In the genomic region with DNA sequence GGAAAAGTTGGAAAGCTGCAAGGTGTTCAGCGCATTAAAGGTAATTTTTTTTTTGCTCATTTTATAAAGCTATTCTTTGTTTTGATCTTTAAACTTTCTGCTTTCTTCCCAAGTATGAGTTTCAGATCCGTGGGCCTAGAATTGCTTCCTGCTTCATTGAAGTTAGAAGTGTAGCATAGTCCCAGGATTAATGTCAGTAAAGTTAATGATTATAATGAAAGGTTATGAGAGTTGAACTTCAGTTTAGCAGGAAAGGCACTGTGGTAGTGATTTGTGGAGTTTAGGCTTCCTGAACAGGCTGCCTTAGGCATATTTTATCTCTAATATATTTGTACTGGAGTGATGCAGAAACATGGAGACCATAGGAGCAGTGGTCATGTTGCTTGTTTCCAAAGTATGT, we compare ENCODE assay signal across 20 mouse cellular contexts.
"Had no signal": no experiment of that assay in that cellular context is flagged by ENCODE, and none has a peak within 500 bp of the region (broad histone marks: within the 10 kb centered on the region; RNA-seq: fewer than 3 reads in every experiment).

No protein-coding gene starts in this region.

- H3K9ac ChIP-seq: forebrain, embryonic 15.5 days; forebrain, postnatal 0 days; heart, embryonic 13.5 days; heart, embryonic 15.5 days; hindbrain, embryonic 13.5 days; hindbrain, embryonic 15.5 days; limb, embryonic 12.5 days; liver, embryonic 13.5 days; liver, embryonic 15.5 days had no signal

- H3K4me1 ChIP-seq: forebrain, embryonic 15.5 days; heart, embryonic 15.5 days; hindbrain, embryonic 13.5 days; hindbrain, embryonic 15.5 days; liver, embryonic 13.5 days; liver, embryonic 15.5 days had no signal

- ATAC-seq: forebrain, embryonic 15.5 days; forebrain, postnatal 0 days; hindbrain, postnatal 0 days had no signal

- H3K9me3 ChIP-seq: forebrain, embryonic 15.5 days; heart, embryonic 13.5 days; heart, embryonic 15.5 days; hindbrain, embryonic 13.5 days; hindbrain, embryonic 15.5 days; limb, embryonic 10.5 days; limb, embryonic 12.5 days; liver, embryonic 13.5 days; liver, embryonic 15.5 days had no signal

- H3K4me2 ChIP-seq: forebrain, embryonic 15.5 days; heart, embryonic 11.5 days; heart, embryonic 13.5 days; heart, embryonic 15.5 days; hindbrain, embryonic 13.5 days; hindbrain, embryonic 15.5 days; limb, embryonic 12.5 days; liver, embryonic 11.5 days; liver, embryonic 13.5 days; liver, embryonic 15.5 days had no signal

- H3K27ac ChIP-seq: forebrain, embryonic 15.5 days; heart, adult 2 months; heart, embryonic 13.5 days; heart, embryonic 15.5 days; hindbrain, embryonic 13.5 days; hindbrain, embryonic 15.5 days; hindbrain, postnatal 0 days; layer of hippocampus, adult 2 months; left cerebral cortex, adult 2 months; limb, embryonic 10.5 days; limb, embryonic 12.5 days; liver, embryonic 13.5 days; liver, embryonic 15.5 days had no signal

- DNase-seq: forebrain, postnatal 0 days; gastrocnemius, postnatal 36 days; heart, postnatal 14 days; heart, postnatal 36 days; liver; liver, embryonic 13.5 days had no signal

- H3K4me3 ChIP-seq: forebrain, embryonic 15.5 days; heart, adult 2 months; heart, embryonic 13.5 days; heart, embryonic 15.5 days; hindbrain, embryonic 13.5 days; hindbrain, embryonic 15.5 days; layer of hippocampus, adult 2 months; left cerebral cortex, adult 2 months; limb, embryonic 10.5 days; limb, embryonic 12.5 days; liver, embryonic 13.5 days; liver, embryonic 15.5 days had no signal

- H3K27me3 ChIP-seq: forebrain, embryonic 15.5 days; heart, embryonic 13.5 days; heart, embryonic 15.5 days; hindbrain, embryonic 13.5 days; hindbrain, embryonic 15.5 days; liver, embryonic 13.5 days; liver, embryonic 15.5 days had no signal

- H3K36me3 ChIP-seq: forebrain, embryonic 15.5 days; heart, embryonic 15.5 days; hindbrain, embryonic 15.5 days; liver, embryonic 13.5 days; liver, embryonic 15.5 days had no signal
